Mouse (Mus musculus) C2C12 (cell line): ENCODE data around the gene Map2k2.

Source experiments
- CTCF ChIP-seq: IDR thresholded peaks from one replicate; pipeline ENCODE4 v1.5.1; 2011; ENCODE audit not compliant: control insufficient read depth, insufficient read depth, insufficient read length
- MAX ChIP-seq: IDR thresholded peaks from one replicate; pipeline ENCODE4 v1.6.1; 2011; ENCODE audit warnings: mild to moderate bottlenecking, control low read depth
- MYOG ChIP-seq: IDR thresholded peaks from one replicate; pipeline ENCODE4 v1.6.1; 2011; ENCODE audit not compliant: control insufficient read depth, insufficient read length; ENCODE audit errors: extremely low read depth

DNA sequence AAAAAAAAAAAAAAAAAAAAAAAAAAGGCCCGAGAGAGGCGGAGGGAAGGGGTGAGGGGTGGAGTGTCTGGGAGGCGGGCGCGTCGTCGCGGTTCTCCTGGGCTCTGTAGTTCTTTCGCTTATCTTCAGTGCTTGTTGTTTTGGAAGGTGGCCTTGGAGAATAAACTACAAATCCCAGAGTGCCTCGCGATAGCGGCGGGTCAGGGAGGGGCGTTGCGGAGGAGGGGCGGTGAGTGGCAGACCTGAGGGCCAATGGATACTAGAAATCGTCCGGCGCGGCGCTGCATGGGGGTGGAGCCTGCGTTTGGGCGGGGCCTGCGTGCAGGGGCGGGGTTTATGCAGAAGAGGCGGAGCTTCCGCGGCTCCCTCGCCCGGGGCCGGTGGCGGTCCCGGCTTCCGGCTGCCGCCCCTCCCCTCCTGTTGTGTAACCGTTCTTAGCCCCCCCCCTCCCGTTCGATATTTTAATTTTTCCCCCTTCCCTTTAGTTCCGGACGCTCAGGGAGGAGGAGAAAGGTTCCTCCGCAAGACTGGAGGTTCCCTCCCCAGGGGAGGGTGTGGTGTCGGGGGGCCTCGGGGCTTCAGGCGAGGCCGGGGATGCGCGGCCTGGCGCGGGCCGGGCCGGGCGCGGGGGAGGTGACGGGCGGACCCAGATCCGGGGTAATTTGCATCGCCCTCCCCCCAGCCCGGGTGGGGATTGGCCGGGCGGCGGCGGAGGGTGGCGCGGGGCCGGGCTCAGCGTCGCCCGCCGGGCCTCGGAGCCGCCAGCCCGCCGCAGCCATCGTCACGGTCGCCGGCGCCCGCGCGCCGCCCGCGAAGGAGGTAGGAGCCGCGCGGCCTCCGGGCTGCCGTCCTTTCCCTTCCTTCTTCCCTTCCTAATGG, 31.8 kb downstream of the Map2k2 start:
- no peak for TF ChIP-seq CTCF
- TF ChIP-seq MAX = no peak
- TF ChIP-seq MYOG = no peak
